Mouse (Mus musculus): Measurements from ENCODE around the gene Pdlim1.
"Not testable (repeated sequence)": the region's sequence is repeated elsewhere in the genome, so short reads cannot be mapped to it uniquely, and the experiment has no call there.

The Pdlim1 gene

GRCm38 (mm10) chr19:40240838-40241689 is 30.6 kb downstream of the Pdlim1 start:
- peak; percentile 60 for DNase-seq (ENCODE audit: low spot score)

GRCm38 (mm10) chr19:40240360-40240759 is 31.3 kb downstream of the Pdlim1 start:
- no peak for DNase-seq (ENCODE audit: low spot score)

- no peak for DNase-seq (ENCODE audit: low spot score)
Observed at GRCm38 (mm10) chr19:40238175-40238850, 33.3 kb downstream of the Pdlim1 start.

GRCm38 (mm10) chr19:40232560-40232959 is 39.1 kb downstream of the Pdlim1 start:
- no peak for DNase-seq (ENCODE audit: low spot score)

- no peak for DNase-seq (ENCODE audit: low spot score)
Observed at GRCm38 (mm10) chr19:40231825-40232541, 39.7 kb downstream of the Pdlim1 start.

- no peak for DNase-seq (ENCODE audit: low spot score)
Observed at GRCm38 (mm10) chr19:40231074-40231738, 40.4 kb downstream of the Pdlim1 start.

DNA sequence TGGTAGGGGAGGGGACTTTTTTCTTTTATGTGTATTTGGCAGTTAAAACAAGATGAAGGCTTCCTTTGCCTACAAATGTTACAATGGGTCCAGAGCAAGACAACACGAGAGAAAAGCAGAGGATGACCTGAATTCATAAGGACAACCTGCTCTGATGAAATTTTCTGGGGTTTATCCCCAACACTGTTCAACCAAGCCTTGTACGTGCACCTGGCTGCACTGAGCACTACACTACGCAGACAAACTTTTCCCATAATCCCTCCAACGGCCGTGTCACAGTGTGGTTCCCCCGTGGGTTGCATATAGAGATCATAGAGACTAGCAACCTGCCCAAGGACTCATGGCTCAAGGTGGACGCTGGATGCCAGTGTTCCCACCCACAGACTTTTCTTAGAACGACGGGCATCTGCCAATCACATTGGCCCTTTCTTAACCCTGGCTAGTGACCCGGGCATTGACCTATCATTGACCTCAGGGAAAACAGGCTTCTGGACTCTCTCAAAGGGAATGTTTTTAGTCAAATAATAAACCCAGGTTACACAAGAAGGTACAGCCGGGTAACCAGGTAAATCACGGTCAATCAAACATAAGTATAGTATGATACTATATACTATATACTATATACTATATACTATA is 45.0 kb downstream of the Pdlim1 start:
- DNase-seq (ENCODE audit: low spot score): no peak

- no peak for DNase-seq (ENCODE audit: low spot score)
Observed at GRCm38 (mm10) chr19:40225761-40226110, 45.9 kb downstream of the Pdlim1 start.

DNA sequence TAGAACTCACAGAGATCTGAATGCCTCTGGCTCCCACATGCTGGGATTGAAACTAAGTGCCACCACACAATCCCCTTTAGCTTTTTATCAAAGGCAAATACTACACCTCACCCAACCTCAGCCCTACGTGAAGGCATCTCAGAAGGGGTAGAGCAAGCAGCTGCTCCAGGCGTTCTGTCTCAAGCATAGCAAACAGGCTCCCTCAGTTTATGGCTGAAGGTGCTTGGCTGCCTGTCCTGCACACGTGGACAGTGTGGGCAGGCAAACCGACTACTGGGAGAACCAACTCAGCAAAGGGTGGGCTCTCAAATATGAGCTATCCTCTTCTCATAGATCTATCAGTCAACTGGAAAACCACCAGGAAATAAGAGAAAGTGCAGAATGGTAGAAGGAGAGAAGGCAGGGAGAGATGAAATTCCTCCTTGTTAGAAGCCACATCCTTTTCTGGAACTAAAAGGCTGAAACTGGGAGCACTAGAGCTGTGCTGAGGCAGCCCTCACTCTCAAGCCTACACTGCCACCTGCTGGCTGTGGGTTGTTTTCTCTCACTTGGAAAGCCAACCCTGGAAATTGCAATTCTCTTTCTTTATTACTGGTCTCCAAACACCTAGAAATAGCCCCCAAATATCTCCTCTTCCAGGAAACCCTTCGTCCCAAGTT is 46.4 kb downstream of the Pdlim1 start:
- peak; percentile 84 for DNase-seq (ENCODE audit: low spot score)

GRCm38 (mm10) chr19:40222307-40222706 is 49.3 kb downstream of the Pdlim1 start:
- not testable (repeated sequence) for DNase-seq (ENCODE audit: low spot score)

- DNase-seq (ENCODE audit: low spot score): no peak
Observed at GRCm38 (mm10) chr19:40220878-40221277, 50.8 kb downstream of the Pdlim1 start.

GRCm38 (mm10) chr19:40202947-40203346 is 68.7 kb downstream of the Pdlim1 start:
- not testable (repeated sequence) for DNase-seq (ENCODE audit: low spot score)

- no peak for DNase-seq (ENCODE audit: low spot score)
Observed at GRCm38 (mm10) chr19:40190596-40190995, 81.0 kb downstream of the Pdlim1 start.

DNA sequence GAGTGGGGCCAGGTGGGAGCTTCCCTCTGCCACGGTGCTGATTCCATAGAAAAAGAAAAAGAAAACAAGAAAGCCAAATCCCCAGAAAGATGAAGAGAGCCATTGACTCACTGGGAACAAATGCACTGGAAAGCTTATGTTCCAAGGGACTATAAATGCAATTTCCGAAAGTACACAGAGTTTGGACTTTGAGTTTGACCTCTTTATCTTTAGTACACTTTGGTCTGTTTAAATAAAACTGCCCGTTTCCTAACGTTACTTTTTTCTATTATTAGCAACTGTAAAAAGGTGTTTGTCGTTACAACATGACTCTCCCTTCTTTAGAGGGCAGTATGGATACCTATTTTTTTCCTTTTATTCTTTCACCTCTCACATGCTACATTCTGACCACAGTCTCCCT is 84.5 kb downstream of the Pdlim1 start, which contains the start of gene Cyp2c70:
Cyp2c70 (minus strand) TSS at position 174 of the 400 bp plus-strand sequence.
- DNase-seq (ENCODE audit: low spot score): no peak

- DNase-seq (ENCODE audit: low spot score): no peak
Observed at GRCm38 (mm10) chr19:40183600-40183999, 88.0 kb downstream of the Pdlim1 start.

- DNase-seq (ENCODE audit: low spot score): no peak
Observed at GRCm38 (mm10) chr19:40178311-40178710, 93.3 kb downstream of the Pdlim1 start.
